Mouse (Mus musculus): ENCODE results near the gene Trem3. TPM values are rescaled to one million over a fixed set of nuclear protein-coding genes. Genes with fewer than 3 reads are reported as not detected.

Gene Trem3
- polyA plus RNA-seq, 1 experiment from 2014 or later, result 1.6 TPM

GRCm38 (mm10) chr17:48272598-48272997 lies 25.0 kb downstream of the Trem3 start:
- WGBS, result 76% methylated on average over 4 of the region's 4 CpGs
- no peaks in the 10 kb centered on the region for H3K9me3 ChIP-seq
- no peak overlapping the region for H3K27ac ChIP-seq
- no peak overlapping the region for H3K4me3 ChIP-seq (replicated peaks)
- no peak for ATAC-seq (ENCODE audit: insufficient read depth, low FRiP score, low read depth)
- H3K4me2 ChIP-seq, result no peak overlapping the region
- H3K9ac ChIP-seq, result no peak overlapping the region
- H3K27me3 ChIP-seq (replicated peaks), result no peaks in the 10 kb centered on the region
- H3K36me3 ChIP-seq, result no peaks in the 10 kb centered on the region
- H3K4me1 ChIP-seq, result no peaks in the 10 kb centered on the region

- no peaks in the 10 kb centered on the region for H3K36me3 ChIP-seq
- H3K4me1 ChIP-seq, result no peaks in the 10 kb centered on the region
- no peak overlapping the region for H3K9ac ChIP-seq
- no peak for ATAC-seq (ENCODE audit: insufficient read depth, low FRiP score, low read depth)
- no peaks in the 10 kb centered on the region for H3K9me3 ChIP-seq
- H3K27me3 ChIP-seq (replicated peaks), result no peaks in the 10 kb centered on the region
- no peak overlapping the region for H3K4me3 ChIP-seq (replicated peaks)
- H3K27ac ChIP-seq, result no peak overlapping the region; the same call in 1 of the 2 replicates
- 85% methylated on average over 4 of the region's 4 CpGs for WGBS
- H3K4me2 ChIP-seq, result no peak overlapping the region
Measured at GRCm38 (mm10) chr17:48274098-48274497, 26.5 kb downstream of the Trem3 start.

- no peak for ATAC-seq (ENCODE audit: insufficient read depth, low FRiP score, low read depth)
- Histone ChIP-seq H3K27me3 (replicated peaks) (no peaks in the 10 kb centered on the region), H3K4me2 (no peak overlapping the region), H3K9me3 (no peaks in the 10 kb centered on the region), H3K4me3 (replicated peaks) (no peak overlapping the region), H3K4me1 (no peaks in the 10 kb centered on the region), H3K36me3 (no peaks in the 10 kb centered on the region), H3K27ac (no peak overlapping the region), H3K9ac (no peak overlapping the region)
- 33% methylated on average over 6 of the region's 6 CpGs for WGBS
Measured at GRCm38 (mm10) chr17:48274885-48275284, 27.3 kb downstream of the Trem3 start.

- ATAC-seq (ENCODE audit: insufficient read depth, low FRiP score, low read depth), result no peak
- 55% methylated on average over 7 of the region's 7 CpGs for WGBS
Measured at GRCm38 (mm10) chr17:48275736-48276135, 28.2 kb downstream of the Trem3 start.

GRCm38 (mm10) chr17:48278381-48278780 lies 30.8 kb downstream of the Trem3 start:
- H3K4me3 ChIP-seq (replicated peaks), result no peak overlapping the region
- no peak overlapping the region for H3K9ac ChIP-seq
- ATAC-seq (ENCODE audit: insufficient read depth, low FRiP score, low read depth), result no peak

More at GRCm38 (mm10) chr17:48275736-48276135, 28.2 kb downstream of the Trem3 start:
- Histone ChIP-seq H3K27ac (no peak overlapping the region), H3K27me3 (replicated peaks) (no peaks in the 10 kb centered on the region), H3K4me1 (0 out of 2 replicates have a peak, but pooled peaks cover under 1% of the 10 kb centered on the region), H3K9ac (no peak overlapping the region), H3K4me3 (replicated peaks) (no peak overlapping the region), H3K4me2 (no peak overlapping the region), H3K9me3 (no peaks in the 10 kb centered on the region), H3K36me3 (no peaks in the 10 kb centered on the region)

GRCm38 (mm10) chr17:48279002-48279401 lies 31.4 kb downstream of the Trem3 start:
- Histone ChIP-seq H3K4me3 (replicated peaks) (no peak overlapping the region), H3K27me3 (replicated peaks) (no peaks in the 10 kb centered on the region), H3K27ac (no peak overlapping the region), H3K36me3 (no peaks in the 10 kb centered on the region), H3K4me2 (no peak overlapping the region), H3K9me3 (no peaks in the 10 kb centered on the region), H3K4me1 (0 out of 2 replicates have a peak, but pooled peaks cover 6% of the 10 kb centered on the region), H3K9ac (no peak overlapping the region)
- 72% methylated on average over 4 of the region's 4 CpGs for WGBS
- ATAC-seq (ENCODE audit: insufficient read depth, low FRiP score, low read depth), result no peak

More at GRCm38 (mm10) chr17:48278381-48278780, 30.8 kb downstream of the Trem3 start:
- Histone ChIP-seq H3K4me1 (0 out of 2 replicates have a peak, but pooled peaks cover 6% of the 10 kb centered on the region), H3K4me2 (no peak overlapping the region), H3K27me3 (replicated peaks) (no peaks in the 10 kb centered on the region), H3K27ac (no peak overlapping the region), H3K36me3 (no peaks in the 10 kb centered on the region), H3K9me3 (no peaks in the 10 kb centered on the region)

- 27% methylated on average over 18 of the region's 18 CpGs for WGBS
- no peak overlapping the region for H3K27ac ChIP-seq
- H3K4me3 ChIP-seq (replicated peaks), result peak overlapping the region; percentile 28
- no peak overlapping the region for H3K9ac ChIP-seq
- 0 out of 2 replicates have a peak, but pooled peaks cover 6% of the 10 kb centered on the region for H3K4me1 ChIP-seq
- peak overlapping the region; percentile 52 for H3K4me2 ChIP-seq
- H3K9me3 ChIP-seq, result no peaks in the 10 kb centered on the region
- no peaks in the 10 kb centered on the region for H3K27me3 ChIP-seq (replicated peaks)
- ATAC-seq (ENCODE audit: insufficient read depth, low FRiP score, low read depth), result peak; percentile 18; the same call in 1 of the 2 replicates
- H3K36me3 ChIP-seq, result no peaks in the 10 kb centered on the region
Measured at GRCm38 (mm10) chr17:48280943-48281738, 33.6 kb downstream of the Trem3 start.

GRCm38 (mm10) chr17:48281739-48282085 lies 34.1 kb downstream of the Trem3 start:
- 2% methylated on average over 3 of the region's 3 CpGs for WGBS
- Histone ChIP-seq H3K27me3 (replicated peaks) (no peaks in the 10 kb centered on the region), H3K9ac (no peak overlapping the region), H3K4me3 (replicated peaks) (peak overlapping the region; percentile 28), H3K27ac (no peak overlapping the region), H3K4me2 (peak overlapping the region; percentile 52), H3K4me1 (0 out of 2 replicates have a peak, but pooled peaks cover 6% of the 10 kb centered on the region), H3K9me3 (no peaks in the 10 kb centered on the region), H3K36me3 (no peaks in the 10 kb centered on the region)
- ATAC-seq (ENCODE audit: insufficient read depth, low FRiP score, low read depth), result no peak

GRCm38 (mm10) chr17:48286765-48287164 lies 39.2 kb downstream of the Trem3 start:
- no peaks in the 10 kb centered on the region for H3K9me3 ChIP-seq
- no peak overlapping the region for H3K27ac ChIP-seq
- 55% methylated on average over 1 of the region's 1 CpGs for WGBS
- H3K27me3 ChIP-seq (replicated peaks), result no peaks in the 10 kb centered on the region
- H3K36me3 ChIP-seq, result no peaks in the 10 kb centered on the region
- no peak overlapping the region for H3K9ac ChIP-seq
- no peaks in the 10 kb centered on the region for H3K4me1 ChIP-seq
- ATAC-seq (ENCODE audit: insufficient read depth, low FRiP score, low read depth), result no peak
- H3K4me2 ChIP-seq, result no peak overlapping the region
- H3K4me3 ChIP-seq (replicated peaks), result no peak overlapping the region

- no peak overlapping the region for H3K9ac ChIP-seq
- no peak overlapping the region for H3K4me2 ChIP-seq
- no peaks in the 10 kb centered on the region for H3K9me3 ChIP-seq
- no peak for ATAC-seq (ENCODE audit: insufficient read depth, low FRiP score, low read depth)
- no peaks in the 10 kb centered on the region for H3K27me3 ChIP-seq (replicated peaks)
- WGBS, result 69% methylated on average over 2 of the region's 2 CpGs
- no peaks in the 10 kb centered on the region for H3K36me3 ChIP-seq
- no peak overlapping the region for H3K27ac ChIP-seq
- no peaks in the 10 kb centered on the region for H3K4me1 ChIP-seq
- no peak overlapping the region for H3K4me3 ChIP-seq (replicated peaks)
Measured at GRCm38 (mm10) chr17:48287276-48287675, 39.7 kb downstream of the Trem3 start.

- no peaks in the 10 kb centered on the region for H3K4me1 ChIP-seq
- H3K27ac ChIP-seq, result no peak overlapping the region
- no peaks in the 10 kb centered on the region for H3K27me3 ChIP-seq (replicated peaks)
- WGBS, result 77% methylated on average over 5 of the region's 5 CpGs
- H3K36me3 ChIP-seq, result no peaks in the 10 kb centered on the region
- no peak overlapping the region for H3K9ac ChIP-seq
- ATAC-seq (ENCODE audit: insufficient read depth, low FRiP score, low read depth), result no peak
- no peaks in the 10 kb centered on the region for H3K9me3 ChIP-seq
- no peak overlapping the region for H3K4me3 ChIP-seq (replicated peaks)
- H3K4me2 ChIP-seq, result no peak overlapping the region
Measured at GRCm38 (mm10) chr17:48293500-48294194, 46.1 kb downstream of the Trem3 start.

GRCm38 (mm10) chr17:48299203-48299602 lies 51.6 kb downstream of the Trem3 start, which contains the start of gene Treml2:
Gene Treml2, plus strand, starts transcription at chr17:48299498.
- Histone ChIP-seq H3K9ac (no peak within 1 kb of the TSS), H3K4me1 (no peaks in the 10 kb centered on the region), H3K4me3 (replicated peaks) (no peak within 1 kb of the TSS), H3K27ac (no peak within 1 kb of the TSS), H3K36me3 (no peaks in the 10 kb centered on the region), H3K4me2 (0 out of 2 replicates have a peak within 1 kb of the TSS, but pooled peaks have one; percentile 16), H3K27me3 (replicated peaks) (no peaks in the 10 kb centered on the region), H3K9me3 (no peaks in the 10 kb centered on the region)
- ATAC-seq (ENCODE audit: insufficient read depth, low FRiP score, low read depth), result peak; percentile 57; the same call in 1 of the 2 replicates
- 17% methylated on average over 3 of the region's 4 CpGs for WGBS

All from stomach, embryonic 15.5 days (tissue).